Mouse (Mus musculus): ENCODE measurements at regions not wholly inside any gene's neighbourhood (a gene's known extent, or its start where the extent isn't known, plus 50 kb on each side); places are given as distances from the start of the nearest gene placed in this dataset.

GRCm38 (mm10) chr10:98424450-98424849, 489.8 kb upstream of the Atp2b1 start:
- DNase-seq: no peak
- H3K27me3 ChIP-seq (ENCODE audit: insufficient read depth, low read length): no peaks in the 10 kb centered on the region
- H3K4me2 ChIP-seq (ENCODE audit: low read depth): no peak overlapping the region
- no peak overlapping the region for H3K4me3 ChIP-seq (ENCODE audit: low read depth, low read length)
- H3K36me3 ChIP-seq (ENCODE audit: insufficient read depth): no peaks in the 10 kb centered on the region
- no peak for TF ChIP-seq CTCF (IDR thresholded peaks at IDR 0.05; ENCODE audit: low read depth)
- H3K4me1 ChIP-seq (ENCODE audit: insufficient read depth): no peaks in the 10 kb centered on the region
- no peaks in the 10 kb centered on the region for H3K9me3 ChIP-seq (ENCODE audit: low read length)
- 79% methylated on average over 1 of the region's 1 CpGs for WGBS
- H3K27ac ChIP-seq (ENCODE audit: low read depth, low read length): no peak overlapping the region
- no peak for ATAC-seq
- H3K9ac ChIP-seq: no peak overlapping the region

- Histone ChIP-seq H3K4me3 (ENCODE audit: low read depth, low read length) (no peak overlapping the region), H3K27ac (ENCODE audit: low read depth, low read length) (no peak overlapping the region), H3K4me1 (ENCODE audit: insufficient read depth) (no peaks in the 10 kb centered on the region), H3K4me2 (ENCODE audit: low read depth) (no peak overlapping the region), H3K27me3 (ENCODE audit: insufficient read depth, low read length) (no peaks in the 10 kb centered on the region), H3K36me3 (ENCODE audit: insufficient read depth) (no peaks in the 10 kb centered on the region), H3K9ac (no peak overlapping the region), H3K9me3 (ENCODE audit: low read length) (no peaks in the 10 kb centered on the region)
- ATAC-seq (no peak), DNase-seq (no peak)
- WGBS: 98% methylated on average over 3 of the region's 3 CpGs
- TF ChIP-seq CTCF (IDR thresholded peaks at IDR 0.05; ENCODE audit: low read depth): no peak
These were observed 479.2 kb upstream of the Atp2b1 start for GRCm38 (mm10) chr10:98434974-98435373.

GRCm38 (mm10) chr10:98461538-98461937, 452.7 kb upstream of the Atp2b1 start:
- Histone ChIP-seq H3K9me3 (ENCODE audit: low read length) (no peaks in the 10 kb centered on the region), H3K4me2 (ENCODE audit: low read depth) (no peak overlapping the region), H3K4me1 (ENCODE audit: insufficient read depth) (no peaks in the 10 kb centered on the region), H3K27me3 (ENCODE audit: insufficient read depth, low read length) (no peaks in the 10 kb centered on the region), H3K36me3 (ENCODE audit: insufficient read depth) (no peaks in the 10 kb centered on the region), H3K4me3 (ENCODE audit: low read depth, low read length) (no peak overlapping the region), H3K9ac (no peak overlapping the region), H3K27ac (ENCODE audit: low read depth, low read length) (no peak overlapping the region)
- no peak for TF ChIP-seq CTCF (IDR thresholded peaks at IDR 0.05; ENCODE audit: low read depth)
- ATAC-seq: no peak
- 78% methylated on average over 2 of the region's 2 CpGs for WGBS
- no peak for DNase-seq

GRCm38 (mm10) chr10:98474581-98474980, 439.6 kb upstream of the Atp2b1 start:
- no peaks in the 10 kb centered on the region for H3K4me1 ChIP-seq (ENCODE audit: insufficient read depth)
- DNase-seq: no peak
- no peak overlapping the region for H3K27ac ChIP-seq (ENCODE audit: low read depth, low read length)
- no peak overlapping the region for H3K4me3 ChIP-seq (ENCODE audit: low read depth, low read length)
- ATAC-seq: no peak
- H3K27me3 ChIP-seq (ENCODE audit: insufficient read depth, low read length): no peaks in the 10 kb centered on the region
- no peaks in the 10 kb centered on the region for H3K36me3 ChIP-seq (ENCODE audit: insufficient read depth)
- H3K9me3 ChIP-seq (ENCODE audit: low read length): no peaks in the 10 kb centered on the region
- WGBS: 76% methylated on average over 3 of the region's 3 CpGs
- H3K9ac ChIP-seq: no peak overlapping the region
- no peak overlapping the region for H3K4me2 ChIP-seq (ENCODE audit: low read depth)
- TF ChIP-seq CTCF (IDR thresholded peaks at IDR 0.05; ENCODE audit: low read depth): no peak

- H3K4me3 ChIP-seq (ENCODE audit: low read depth, low read length): no peak overlapping the region
- no peaks in the 10 kb centered on the region for H3K27me3 ChIP-seq (ENCODE audit: insufficient read depth, low read length)
- peak overlapping the region; percentile 72 for H3K27ac ChIP-seq (ENCODE audit: low read depth, low read length)
- no peaks in the 10 kb centered on the region for H3K36me3 ChIP-seq (ENCODE audit: insufficient read depth)
- no peaks in the 10 kb centered on the region for H3K9me3 ChIP-seq (ENCODE audit: low read length)
- 60% methylated on average over 20 of the region's 20 CpGs for WGBS
- 0 out of 2 replicates have a peak overlapping the region, but pooled peaks have one; percentile 18 for H3K9ac ChIP-seq
- no peak for TF ChIP-seq CTCF (IDR thresholded peaks at IDR 0.05; ENCODE audit: low read depth)
- DNase-seq (peak; percentile 80), ATAC-seq (peak; percentile 88)
- H3K4me1 ChIP-seq (ENCODE audit: insufficient read depth): no peaks in the 10 kb centered on the region
- peak overlapping the region; percentile 26 for H3K4me2 ChIP-seq (ENCODE audit: low read depth)
These were observed 428.2 kb upstream of the Atp2b1 start for GRCm38 (mm10) chr10:98485751-98486681.

- H3K4me2 ChIP-seq (ENCODE audit: low read depth): no peak overlapping the region
- H3K4me1 ChIP-seq (ENCODE audit: insufficient read depth): no peaks in the 10 kb centered on the region
- 14% methylated on average over 8 of the region's 8 CpGs for WGBS
- H3K27ac ChIP-seq (ENCODE audit: low read depth, low read length): no peak overlapping the region
- no peaks in the 10 kb centered on the region for H3K36me3 ChIP-seq (ENCODE audit: insufficient read depth)
- no peak overlapping the region for H3K4me3 ChIP-seq (ENCODE audit: low read depth, low read length)
- ATAC-seq (peak; percentile 81), DNase-seq (peak; percentile 61)
- peak; percentile 60 for TF ChIP-seq CTCF (IDR thresholded peaks at IDR 0.05; ENCODE audit: low read depth)
- no peak overlapping the region for H3K9ac ChIP-seq
- H3K9me3 ChIP-seq (ENCODE audit: low read length): no peaks in the 10 kb centered on the region
- H3K27me3 ChIP-seq (ENCODE audit: insufficient read depth, low read length): no peaks in the 10 kb centered on the region
These were observed 419.9 kb upstream of the Atp2b1 start for GRCm38 (mm10) chr10:98494354-98494753.

- Histone ChIP-seq H3K4me3 (ENCODE audit: low read depth, low read length) (no peak overlapping the region), H3K27me3 (ENCODE audit: insufficient read depth, low read length) (no peaks in the 10 kb centered on the region), H3K36me3 (ENCODE audit: insufficient read depth) (no peaks in the 10 kb centered on the region), H3K4me1 (ENCODE audit: insufficient read depth) (no peaks in the 10 kb centered on the region), H3K27ac (ENCODE audit: low read depth, low read length) (no peak overlapping the region), H3K9ac (no peak overlapping the region), H3K9me3 (ENCODE audit: low read length) (no peaks in the 10 kb centered on the region), H3K4me2 (ENCODE audit: low read depth) (no peak overlapping the region)
- ATAC-seq: no peak
- WGBS: 86% methylated on average over 4 of the region's 4 CpGs
- DNase-seq: no peak
- TF ChIP-seq CTCF (IDR thresholded peaks at IDR 0.05; ENCODE audit: low read depth): no peak
These were observed 418.0 kb upstream of the Atp2b1 start for GRCm38 (mm10) chr10:98496254-98496653.

Data from forebrain, postnatal 0 days (tissue).